Mouse (Mus musculus) ES-E14 (cell line): ENCODE measurements around the gene P3h2. TPM values are rescaled to one million over a fixed set of nuclear protein-coding genes. Genes with fewer than 3 reads are reported as not detected.

Source experiments
- DNase-seq: peaks from one replicate; pipeline ENCODE4 v3.0.0-alpha.2; 2013; ENCODE audit warnings: low read depth, low spot score
- H3K27ac ChIP-seq: 2 replicates; pipeline ENCODE4 v1.5.1; 2012; ENCODE audit warnings: low read depth, mild to moderate bottlenecking, low read length, moderate library complexity, mixed read lengths; ENCODE audit not compliant: poor library complexity, insufficient read depth, severe bottlenecking
- H3K36me3 ChIP-seq: 2 replicates; pipeline ENCODE4 v1.6.1; 2012; ENCODE audit warnings: mild to moderate bottlenecking, low read length, moderate library complexity, mixed read lengths; ENCODE audit not compliant: control insufficient read depth, poor library complexity, insufficient read depth, severe bottlenecking
- H3K4me1 ChIP-seq, 2 experiments: fragments of 150-350 bp in 1 of 2; sonication (generic) in 1 of 2; 2 replicates each; pipeline ENCODE4 v1.6.1; 2012; ENCODE audit warnings: low read length in 2 of 2, mild to moderate bottlenecking in 1 of 2, mixed read lengths in 1 of 2; ENCODE audit not compliant: control insufficient read depth in 2 of 2, insufficient read depth in 2 of 2, poor library complexity in 1 of 2
- H3K4me3 ChIP-seq, 2 experiments: fragments of 150-350 bp in 1 of 2; sonication (generic) in 1 of 2; 2 replicates each; pipeline ENCODE4 v1.5.1; 2012; ENCODE audit warnings: low read length in 2 of 2, low read depth in 1 of 2, mild to moderate bottlenecking in 1 of 2, mixed read lengths in 1 of 2; ENCODE audit not compliant: insufficient read depth in 1 of 2, poor library complexity in 1 of 2, severe bottlenecking in 1 of 2
- H3K9ac ChIP-seq: 2 replicates; pipeline ENCODE4 v1.6.1; 2012; ENCODE audit warnings: low read depth, mild to moderate bottlenecking, low read length, mixed read lengths; ENCODE audit not compliant: poor library complexity, insufficient read depth, severe bottlenecking
- H3K9me3 ChIP-seq: fragments of 150-350 bp; sonication (generic); 2 replicates; pipeline ENCODE4 v1.6.1; 2012; ENCODE audit warnings: low read depth, mild to moderate bottlenecking, low read length; ENCODE audit not compliant: control insufficient read depth, insufficient read depth
- CHD2 ChIP-seq: IDR thresholded peaks from 2 replicates; pipeline ENCODE4 v1.6.1; 2014; ENCODE audit warnings: mild to moderate bottlenecking, low read depth, low read length, inconsistent platforms
- HCFC1 ChIP-seq: IDR thresholded peaks from 2 replicates; pipeline ENCODE4 v1.6.1; 2012; ENCODE audit warnings: low read length, inconsistent platforms, borderline replicate concordance; ENCODE audit not compliant: insufficient read depth
- MAFK ChIP-seq: IDR thresholded peaks from 2 replicates; pipeline ENCODE4 v1.6.1; 2014; ENCODE audit warnings: mild to moderate bottlenecking, low read depth, low read length, inconsistent platforms; ENCODE audit not compliant: insufficient read depth
- ZC3H11A ChIP-seq: IDR thresholded peaks from 2 replicates; pipeline ENCODE4 v1.6.1; 2012; ENCODE audit warnings: low read depth, mild to moderate bottlenecking, inconsistent platforms, low read length, borderline replicate concordance
- ZNF384 ChIP-seq: IDR thresholded peaks from 2 replicates; pipeline ENCODE4 v1.6.1; 2012; ENCODE audit warnings: low read depth, low read length, inconsistent platforms
- in situ Hi-C, 2 experiments: fragments of 600-800 bp; cut with MboI; formaldehyde crosslinking; loops; one replicate each; pipeline ENCODE4 v1.15.1; 2025; ENCODE audit warnings: low sequenced_read_pairs in 2 of 2, inconsistent platforms in 1 of 2; ENCODE audit not compliant: unreplicated experiment in 2 of 2
- total RNA-seq: library from RNA; depleted of rRNA; stranded (reverse); fragments of 300-350 nt; gene quantifications from 2 replicates; pipeline ENCODE4 v1.2.3, GENCODE M21; 2012

The P3h2 gene
- total RNA-seq, 1 experiment: 2.4 TPM

- Histone ChIP-seq H3K27ac (no peak overlapping the region), H3K9ac (no peak overlapping the region), H3K4me3 (no peak overlapping the region), H3K36me3 (no peaks in the 10 kb centered on the region), H3K4me1 (no peaks in the 10 kb centered on the region), H3K9me3 (no peaks in the 10 kb centered on the region)
- DNase-seq: no peak
- in situ Hi-C loops: no loop called here
- TF ChIP-seq ZC3H11A: no peak
- TF ChIP-seq MAFK: no peak
- no peak for TF ChIP-seq ZNF384
- TF ChIP-seq HCFC1: no peak
- TF ChIP-seq CHD2: no peak
Observed at GRCm38 (mm10) chr16:26095696-26096284, 9.8 kb downstream of the P3h2 start.

- in situ Hi-C loops: no loop called here
- H3K4me1 ChIP-seq: no peaks in the 10 kb centered on the region
- no peak overlapping the region for H3K4me3 ChIP-seq
- no peak overlapping the region for H3K9ac ChIP-seq
- H3K36me3 ChIP-seq: no peaks in the 10 kb centered on the region
- DNase-seq: no peak
- TF ChIP-seq HCFC1 (no peak), ZNF384 (no peak), MAFK (no peak), ZC3H11A (no peak), CHD2 (no peak)
- no peaks in the 10 kb centered on the region for H3K9me3 ChIP-seq
- H3K27ac ChIP-seq: no peak overlapping the region
Observed at GRCm38 (mm10) chr16:26093888-26094287, 11.7 kb downstream of the P3h2 start.

- no peaks in the 10 kb centered on the region for H3K36me3 ChIP-seq
- H3K27ac ChIP-seq: no peak overlapping the region
- H3K4me1 ChIP-seq: no peaks in the 10 kb centered on the region
- H3K9ac ChIP-seq: no peak overlapping the region
- no peak for DNase-seq
- H3K4me3 ChIP-seq: no peak overlapping the region
- in situ Hi-C loops: no loop called here
- TF ChIP-seq ZNF384 (no peak), CHD2 (no peak), HCFC1 (no peak), MAFK (no peak), ZC3H11A (no peak)
- no peaks in the 10 kb centered on the region for H3K9me3 ChIP-seq
Observed at GRCm38 (mm10) chr16:26088976-26089375, 16.6 kb downstream of the P3h2 start.

GRCm38 (mm10) chr16:26088240-26088639, 17.3 kb downstream of the P3h2 start:
- no peaks in the 10 kb centered on the region for H3K36me3 ChIP-seq
- no peak overlapping the region for H3K27ac ChIP-seq
- TF ChIP-seq ZC3H11A: no peak
- TF ChIP-seq CHD2: no peak
- no peak for TF ChIP-seq HCFC1
- no peak for TF ChIP-seq MAFK
- TF ChIP-seq ZNF384: no peak
- H3K4me3 ChIP-seq: no peak overlapping the region
- no peaks in the 10 kb centered on the region for H3K9me3 ChIP-seq
- H3K4me1 ChIP-seq: no peaks in the 10 kb centered on the region
- H3K9ac ChIP-seq: no peak overlapping the region
- no peak for DNase-seq
- in situ Hi-C loops: no loop called here

- H3K36me3 ChIP-seq: no peaks in the 10 kb centered on the region
- in situ Hi-C loops: no loop called here
- TF ChIP-seq HCFC1: no peak
- no peak for TF ChIP-seq ZC3H11A
- TF ChIP-seq ZNF384: no peak
- TF ChIP-seq CHD2: no peak
- TF ChIP-seq MAFK: no peak
- no peak for DNase-seq
- H3K9me3 ChIP-seq: no peaks in the 10 kb centered on the region
- no peak overlapping the region for H3K27ac ChIP-seq
- no peak overlapping the region for H3K9ac ChIP-seq
- H3K4me3 ChIP-seq: no peak overlapping the region
- H3K4me1 ChIP-seq: no peaks in the 10 kb centered on the region
Observed at GRCm38 (mm10) chr16:26086955-26087354, 18.6 kb downstream of the P3h2 start.
